Mouse (Mus musculus) right cerebral cortex, adult 18-20 months (tissue): ENCODE measurements around the gene Elmo1.

Source experiments
- DNase-seq: peaks from one replicate; pipeline ENCODE4 v3.0.0; 2022; ENCODE audit warnings: mixed read lengths

Elmo1 gene

GRCm38 (mm10) chr13:20213861-20214260, 123.5 kb downstream of the Elmo1 start:
- no peak for DNase-seq

GRCm38 (mm10) chr13:20217453-20218090, 127.2 kb downstream of the Elmo1 start:
- no peak for DNase-seq

- DNase-seq = no peak
Observed at GRCm38 (mm10) chr13:20218126-20218525, 127.7 kb downstream of the Elmo1 start.

- no peak for DNase-seq
Observed at GRCm38 (mm10) chr13:20220414-20220813, 130.0 kb downstream of the Elmo1 start.

- DNase-seq = peak; percentile 47
Observed at GRCm38 (mm10) chr13:20227923-20228705, 137.7 kb downstream of the Elmo1 start.

GRCm38 (mm10) chr13:20231837-20232728, 141.7 kb downstream of the Elmo1 start:
- peak; percentile 28 for DNase-seq

DNA sequence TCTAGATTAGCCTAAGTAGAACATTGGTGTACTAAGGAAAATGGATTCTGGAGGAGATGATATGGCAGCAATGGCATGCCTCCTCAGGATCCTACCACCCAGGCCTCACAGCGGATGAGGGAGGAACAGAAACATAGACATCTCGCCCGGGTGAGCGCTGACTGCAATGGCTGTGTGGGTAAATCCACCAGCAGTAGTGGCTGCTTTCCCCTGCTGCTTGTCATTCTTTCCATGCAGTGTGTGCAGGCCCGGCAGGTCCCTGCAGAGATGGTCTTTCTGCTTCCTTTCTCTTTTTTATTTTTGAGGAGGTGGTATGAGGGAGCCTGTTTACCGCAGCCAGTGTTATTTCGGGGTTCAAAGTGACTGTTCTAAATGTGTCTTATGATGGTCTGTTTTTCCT, 143.3 kb downstream of the Elmo1 start:
- DNase-seq = no peak

DNA sequence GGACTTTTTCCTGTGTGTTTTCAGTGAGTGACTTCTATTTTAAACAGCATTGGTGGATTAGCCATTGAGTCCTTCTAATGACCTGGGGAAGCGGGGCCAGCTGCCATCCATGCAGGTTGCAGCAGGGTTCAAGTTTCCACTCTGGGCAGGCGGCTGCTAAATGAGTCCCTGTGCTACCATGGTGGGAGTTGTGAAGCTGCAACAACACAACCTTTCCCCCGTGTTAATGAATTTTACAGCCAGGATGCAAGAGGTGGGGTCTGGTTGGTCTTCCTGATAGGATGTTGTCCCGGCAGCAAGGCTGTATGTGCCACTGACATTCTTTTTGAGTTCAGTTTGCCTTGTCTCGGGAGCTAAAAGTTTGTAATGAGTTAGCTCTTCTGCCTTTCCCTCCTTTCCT, 147.2 kb downstream of the Elmo1 start:
- no peak for DNase-seq

DNA sequence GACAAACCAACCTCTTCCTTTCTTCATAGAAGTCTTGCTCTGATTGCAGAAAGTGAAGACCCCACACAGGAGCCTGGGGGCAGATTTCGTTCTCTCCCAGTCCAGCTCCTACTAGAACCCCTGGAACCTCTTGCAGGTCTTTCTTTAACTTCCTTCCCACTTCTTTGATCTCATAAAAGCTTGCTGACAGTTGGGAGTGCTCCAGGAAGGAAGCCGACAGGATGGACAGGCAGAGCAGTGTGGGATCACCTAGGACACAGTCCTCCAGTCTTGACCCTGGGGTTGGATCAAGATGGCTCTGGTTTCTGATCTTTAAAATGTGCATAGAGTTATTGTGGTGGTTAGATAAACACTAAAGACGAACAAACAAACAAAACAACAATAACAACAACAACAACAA, 147.8 kb downstream of the Elmo1 start:
- DNase-seq = no peak

DNA sequence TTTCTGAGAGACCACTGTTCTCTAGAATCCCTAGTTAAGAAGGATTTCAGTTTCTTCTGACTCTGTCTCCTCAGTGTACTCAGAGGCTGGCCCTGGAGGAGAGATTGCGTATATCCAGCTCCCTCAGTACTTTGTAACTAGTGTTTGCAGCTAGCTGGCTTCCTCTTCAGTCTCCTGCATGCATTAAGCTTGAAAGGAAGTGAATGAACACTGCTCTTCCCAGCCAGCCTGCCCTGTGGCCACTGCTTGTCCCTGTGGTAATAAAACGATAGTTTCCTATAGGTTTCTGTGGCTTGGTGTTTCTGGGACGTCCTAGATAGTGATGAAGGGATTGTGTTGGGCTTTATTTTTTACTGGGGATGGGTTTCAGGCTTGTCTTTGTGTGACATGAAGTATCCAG, 148.3 kb downstream of the Elmo1 start:
- DNase-seq = no peak

- DNase-seq = no peak
Observed at GRCm38 (mm10) chr13:20250069-20250668, 159.8 kb downstream of the Elmo1 start.

- no peak for DNase-seq
Observed at GRCm38 (mm10) chr13:20254911-20255310, 164.5 kb downstream of the Elmo1 start.

GRCm38 (mm10) chr13:20255380-20255779, 165.0 kb downstream of the Elmo1 start:
- no peak for DNase-seq

DNA sequence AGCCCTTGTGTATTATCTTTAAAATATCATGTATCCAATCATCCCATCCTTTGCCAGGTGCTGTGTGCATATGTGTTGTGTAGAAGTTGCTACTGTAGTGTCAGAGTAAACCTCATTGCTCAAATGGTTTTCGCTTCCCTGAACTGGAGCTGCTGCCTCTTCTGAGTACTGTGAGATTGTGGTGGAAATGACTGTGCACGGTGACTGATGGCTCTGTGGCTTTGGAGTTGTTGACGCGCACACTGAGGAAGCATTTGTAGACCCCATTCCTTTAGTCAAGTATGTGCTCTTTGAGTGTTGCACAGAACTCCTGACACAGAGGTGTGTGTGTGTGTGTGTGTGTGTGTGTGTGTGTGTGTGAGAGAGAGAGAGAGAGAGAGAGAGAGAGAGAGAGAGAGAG, 166.2 kb downstream of the Elmo1 start:
- DNase-seq = no peak

DNA sequence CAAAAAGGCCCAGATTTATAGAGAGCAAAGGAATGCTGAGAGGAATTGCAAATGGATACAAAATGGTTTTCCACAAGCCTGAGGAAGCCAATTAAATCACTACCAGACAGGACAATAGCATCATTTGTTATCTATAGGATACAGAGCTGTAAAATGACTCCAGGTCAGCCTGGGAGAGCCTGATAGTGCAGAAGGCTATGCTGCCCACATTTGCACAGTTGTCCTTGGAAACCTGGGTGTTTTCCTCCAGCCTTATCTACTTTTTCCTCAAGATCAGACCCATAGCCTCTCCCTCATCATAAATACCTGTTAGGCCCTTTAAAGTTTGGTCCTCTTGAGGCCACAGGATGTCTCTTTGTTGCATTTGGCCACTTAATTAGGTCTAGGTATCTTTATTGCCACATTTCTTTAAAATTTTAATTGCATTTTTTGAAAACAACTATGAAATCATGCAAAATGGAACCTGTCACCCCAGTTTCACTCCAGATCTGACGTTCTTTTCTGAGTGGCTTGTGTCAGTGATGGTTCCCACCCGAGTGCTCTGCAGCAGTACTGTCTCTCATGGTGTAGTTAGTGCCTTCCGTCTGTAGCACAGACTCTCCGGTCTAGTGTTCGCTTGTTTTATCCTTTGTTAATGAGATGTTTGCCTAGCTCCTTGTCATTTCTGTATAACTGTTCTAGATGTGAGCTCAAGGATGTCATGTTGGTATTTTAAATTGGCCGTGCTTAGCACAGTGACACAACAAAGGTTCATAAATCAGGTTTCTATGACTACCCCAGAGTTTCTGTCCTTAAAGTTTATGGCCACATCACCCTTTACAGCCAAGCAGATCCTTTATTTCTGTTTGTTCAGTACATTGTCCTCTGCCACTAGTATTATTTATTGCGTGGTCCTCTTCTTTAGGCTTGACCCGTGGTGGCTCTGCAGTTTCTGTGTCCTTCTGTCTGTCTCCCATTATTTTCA, 167.4 kb downstream of the Elmo1 start:
- DNase-seq = no peak

DNA sequence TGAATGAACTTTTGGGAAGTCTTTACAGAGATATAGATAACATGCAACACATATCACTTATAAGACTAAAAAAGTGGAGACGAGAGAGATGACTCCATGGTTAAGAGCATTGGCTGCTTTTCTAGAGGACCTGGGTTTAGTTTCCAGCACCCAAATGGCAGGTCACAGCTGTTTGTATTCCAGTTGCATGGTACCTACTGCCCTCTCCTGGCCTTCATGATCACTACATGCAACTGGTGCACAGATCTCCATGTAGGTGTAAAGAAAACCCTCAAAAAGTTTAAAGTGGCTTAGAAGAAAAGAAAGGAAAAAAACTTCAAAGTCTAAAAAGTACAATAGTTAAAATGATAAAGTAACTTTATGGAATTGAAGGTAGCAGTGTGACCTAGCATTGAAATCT, 172.8 kb downstream of the Elmo1 start:
- DNase-seq = no peak

DNA sequence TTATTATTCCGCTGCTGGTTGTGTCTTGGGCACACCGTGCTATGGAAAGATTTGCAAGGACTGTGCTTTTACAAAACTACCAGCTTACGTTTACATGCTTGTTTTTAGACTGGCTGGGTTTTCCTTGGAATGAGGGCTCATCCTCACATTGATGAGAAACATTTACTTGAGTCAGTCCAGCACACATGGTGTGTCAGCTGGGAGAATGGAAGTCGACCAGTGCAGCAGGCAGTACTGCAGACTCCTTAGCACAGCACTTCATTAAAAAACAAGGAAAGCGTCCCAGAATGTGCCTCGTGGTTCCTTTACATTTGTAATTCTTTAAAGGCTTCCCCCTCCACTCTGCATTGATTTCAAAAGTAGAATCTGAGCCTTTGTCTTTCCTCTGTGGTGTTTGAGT, 179.8 kb downstream of the Elmo1 start:
- DNase-seq = no peak

GRCm38 (mm10) chr13:20271799-20272198, 181.4 kb downstream of the Elmo1 start:
- DNase-seq = peak; percentile 22

DNA sequence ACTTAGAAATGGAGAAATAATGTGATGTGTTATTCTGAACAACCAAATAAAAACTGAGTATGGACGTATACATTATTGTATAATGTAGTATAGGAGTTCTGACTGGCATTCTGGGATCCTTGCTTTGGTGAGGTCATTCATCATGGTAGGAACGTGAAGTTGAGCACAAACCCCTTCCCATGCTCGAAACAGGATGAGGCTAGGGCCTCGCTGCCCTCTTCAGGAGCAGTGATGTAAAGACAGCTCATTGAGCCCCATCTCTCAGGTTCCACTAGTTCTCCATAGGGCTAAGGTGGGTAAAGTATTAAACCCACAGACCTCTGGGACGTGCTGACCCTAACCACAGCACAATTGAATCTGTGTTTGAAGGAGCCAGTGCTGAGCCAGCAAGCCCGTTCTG, 182.2 kb downstream of the Elmo1 start:
- DNase-seq = no peak

DNA sequence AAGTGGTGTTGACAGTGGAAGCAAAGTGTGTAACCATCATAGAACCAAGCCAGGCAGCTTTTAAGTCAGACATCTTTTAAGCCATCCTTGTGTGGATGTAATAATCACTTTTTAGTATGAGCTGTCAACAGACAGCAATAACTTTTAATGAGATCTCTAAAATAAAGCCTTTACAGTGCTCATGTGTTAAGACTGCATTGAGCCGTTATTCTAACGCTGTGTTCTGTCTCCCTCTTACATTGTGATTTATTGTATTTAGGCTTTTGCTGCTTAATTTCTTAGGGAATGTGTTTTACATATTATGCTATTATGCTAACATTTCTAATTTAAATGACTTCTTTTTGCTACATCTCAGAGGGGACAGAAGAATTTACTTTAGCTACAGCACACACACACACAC, 189.5 kb downstream of the Elmo1 start:
- no peak for DNase-seq

- DNase-seq = no peak
Observed at GRCm38 (mm10) chr13:20283891-20284290, 193.5 kb downstream of the Elmo1 start.

DNA sequence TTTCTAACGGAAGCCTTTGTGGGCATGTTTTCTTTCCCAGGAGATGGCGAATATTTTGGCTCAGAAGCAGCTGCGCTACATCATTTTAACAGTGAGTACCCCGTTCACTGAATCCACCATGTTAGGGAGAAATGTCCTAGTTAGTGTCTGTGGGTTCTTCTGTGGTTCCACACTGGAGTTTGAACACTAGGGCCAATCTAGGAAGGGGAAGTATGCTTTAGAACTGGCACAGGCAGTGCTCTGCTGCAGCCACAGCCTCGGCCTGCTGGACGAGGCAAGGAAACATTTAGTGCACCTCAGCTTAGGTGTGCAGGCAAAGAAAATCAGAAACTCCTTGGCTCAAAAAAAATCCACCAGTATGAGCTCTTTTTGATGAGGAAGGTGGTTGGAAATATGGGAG, 196.3 kb downstream of the Elmo1 start:
- DNase-seq = no peak
